Mouse (Mus musculus): ENCODE data around the gene Naa16.

Gene Naa16

DNA sequence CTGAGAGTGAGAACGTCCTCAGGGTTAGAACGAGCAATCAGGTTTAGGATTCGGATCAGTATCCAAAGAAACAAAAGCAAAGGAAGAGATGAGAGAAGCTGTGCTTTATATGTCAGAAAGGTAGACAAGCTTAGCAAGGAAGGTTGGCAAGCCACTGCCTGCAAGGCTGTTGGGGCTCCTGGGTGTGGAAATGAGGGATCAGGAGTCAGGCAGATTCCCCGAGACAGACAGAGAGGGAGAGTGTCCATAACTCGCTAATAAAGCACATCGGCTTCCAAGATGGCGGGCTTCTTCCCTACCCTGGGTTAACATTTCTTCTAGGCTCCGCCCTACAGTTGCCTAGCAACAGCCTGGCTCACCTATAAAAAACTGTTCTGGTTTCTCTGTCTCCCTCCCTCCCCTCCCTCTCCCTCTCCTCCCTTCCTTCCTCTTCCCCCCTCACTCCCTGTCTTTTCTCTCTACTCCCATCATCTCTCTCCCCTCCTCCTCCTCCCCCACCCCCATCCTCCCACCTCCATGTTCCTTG lies 114.6 kb downstream of the Naa16 start:
- DNase-seq (ENCODE audit: low read depth, low spot score), result no peak

DNA sequence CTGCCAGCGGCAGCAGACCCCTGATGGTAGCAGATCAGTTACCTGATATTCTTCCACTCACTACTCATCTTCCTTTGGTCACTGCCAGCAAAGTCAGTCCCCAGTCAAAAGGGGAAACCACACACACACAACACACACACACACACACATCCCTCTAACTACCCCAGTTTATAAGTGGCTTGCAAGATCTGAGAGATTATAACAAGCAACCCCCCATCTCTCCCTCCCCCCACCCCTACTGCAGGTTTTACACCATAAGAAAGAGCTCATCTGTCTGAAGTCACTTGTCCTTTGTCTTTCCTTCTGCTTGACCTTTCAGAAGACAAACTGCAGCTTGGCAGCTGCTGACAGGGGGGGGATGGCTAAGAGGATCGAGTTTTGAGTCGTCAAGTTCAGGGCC lies 115.1 kb downstream of the Naa16 start:
- no peak for DNase-seq (ENCODE audit: low read depth, low spot score)

All from forelimb bud, embryonic 11.5 days (tissue).